Mouse (Mus musculus) liver, embryonic 14.5 days (tissue): Measurements from ENCODE around the gene Trim69.

ENCODE experiments used
- CTCF ChIP-seq: IDR thresholded peaks from 2 replicates; pipeline ENCODE4 v1.5.1; 2016; ENCODE audit warnings: antibody characterized with exemption, low read depth, control low read depth
- EP300 ChIP-seq: IDR thresholded peaks from 2 replicates; pipeline ENCODE4 v1.6.1; 2016; ENCODE audit warnings: antibody characterized with exemption, low read depth

DNA sequence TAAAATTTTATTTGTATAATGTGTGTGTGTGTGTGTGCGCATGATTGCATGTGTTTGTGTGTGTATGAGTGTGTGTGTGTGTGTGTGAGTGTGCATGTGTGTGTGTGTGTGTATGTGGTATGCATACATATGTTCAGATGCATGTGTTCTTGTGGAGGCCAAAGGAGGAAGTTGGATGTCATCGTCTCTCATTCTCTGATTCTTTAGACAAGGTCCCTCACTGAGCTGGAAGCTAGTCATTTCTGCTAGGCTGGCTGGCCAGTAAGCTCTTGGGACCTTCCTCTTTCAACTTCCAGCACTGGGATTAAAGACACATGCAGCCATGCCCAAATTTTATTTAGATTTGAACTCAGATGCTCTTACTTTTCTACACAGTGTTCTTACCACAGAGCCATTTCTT is 28.4 kb upstream of the Trim69 start:
- no peak for TF ChIP-seq EP300
- TF ChIP-seq CTCF: no peak
